Mouse (Mus musculus) spleen, postnatal 0 days (tissue): Measurements from ENCODE around the gene Trim30c. TPM values are rescaled to one million over a fixed set of nuclear protein-coding genes. Genes with fewer than 3 reads are reported as not detected.

Source experiments
- polyA plus RNA-seq: library from polyadenylated mRNA; unstranded; fragments of >200 nt; fragmentation: Nextera tagmentation; extraction: Ambion mirVana; gene quantifications from 2 replicates; pipeline ENCODE4 v1.2.1, GENCODE M21; 2015

The Trim30c gene
- 0.32 and 0.52 TPM in 2 replicates for polyA plus RNA-seq

GRCm38 (mm10) chr7:104400698-104401097 is at the start of gene Trim30c:
Trim30c (minus strand) TSS chr7:104400837.

GRCm38 (mm10) chr7:104369736-104370414 is 30.8 kb downstream of the Trim30c start, which contains the start of gene Trim30b:
Trim30b (minus strand) TSS chr7:104369884.

GRCm38 (mm10) chr7:104352717-104353599 is 47.7 kb downstream of the Trim30c start, which contains the start of gene Trim12c:
Trim12c (minus strand) TSS chr7:104353362.

Other genes starting within 250 kb of the Trim30c start
- gene Olfm5, start 236.0 kb downstream of the Trim30c start, polyA plus RNA-seq = 0.07 TPM in 1 of 2 replicates, not detected in the other
- gene Olfr648, start 217.4 kb downstream of the Trim30c start, polyA plus RNA-seq = 0.08 and 0.15 TPM in 2 replicates
- gene Olfr649, start 204.9 kb downstream of the Trim30c start, polyA plus RNA-seq = not detected in 2 replicates
- gene Trim6, start 182.0 kb downstream of the Trim30c start, polyA plus RNA-seq = 0.65 and 1.2 TPM in 2 replicates
- 5.6 and 7.4 TPM in 2 replicates for gene Trim34a, start 156.4 kb downstream of the Trim30c start, polyA plus RNA-seq
- 2.3 and 2.9 TPM in 2 replicates for gene Trim5, start 112.7 kb downstream of the Trim30c start, polyA plus RNA-seq
- gene Trim12a, start 85.4 kb downstream of the Trim30c start, polyA plus RNA-seq = 13.9 and 19.1 TPM in 2 replicates
- 0.13 TPM in 1 of 2 replicates, not detected in the other for gene Trim34b, start 71.4 kb downstream of the Trim30c start, polyA plus RNA-seq
- gene Trim12c, start 47.5 kb downstream of the Trim30c start, polyA plus RNA-seq = 5.1 and 7.7 TPM in 2 replicates
- 6.6 and 7.3 TPM in 2 replicates for gene Trim30b, start 31.0 kb downstream of the Trim30c start, polyA plus RNA-seq
- gene Trim30a, start 64.4 kb upstream of the Trim30c start, polyA plus RNA-seq = 9.0 and 12.5 TPM in 2 replicates
- 6.6 and 8.9 TPM in 2 replicates for gene Trim30d, start 107.0 kb upstream of the Trim30c start, polyA plus RNA-seq
- gene Olfr651, start 149.3 kb upstream of the Trim30c start, polyA plus RNA-seq = not detected in 2 replicates
- not detected in 2 replicates for gene Olfr652, start 160.1 kb upstream of the Trim30c start, polyA plus RNA-seq
- gene Olfr653, start 176.5 kb upstream of the Trim30c start, polyA plus RNA-seq = not detected in 2 replicates
- not detected in 2 replicates for gene Olfr654, start 186.2 kb upstream of the Trim30c start, polyA plus RNA-seq
- gene Olfr655, start 200.9 kb upstream of the Trim30c start, polyA plus RNA-seq = not detected in 2 replicates
- gene Olfr656, start 213.1 kb upstream of the Trim30c start, polyA plus RNA-seq = not detected in 2 replicates
- not detected in 2 replicates for gene Olfr657, start 224.0 kb upstream of the Trim30c start, polyA plus RNA-seq
- not detected in 2 replicates for gene Olfr658, start 246.5 kb upstream of the Trim30c start, polyA plus RNA-seq